Mouse (Mus musculus): ENCODE data around the gene Iffo2.

DNA sequence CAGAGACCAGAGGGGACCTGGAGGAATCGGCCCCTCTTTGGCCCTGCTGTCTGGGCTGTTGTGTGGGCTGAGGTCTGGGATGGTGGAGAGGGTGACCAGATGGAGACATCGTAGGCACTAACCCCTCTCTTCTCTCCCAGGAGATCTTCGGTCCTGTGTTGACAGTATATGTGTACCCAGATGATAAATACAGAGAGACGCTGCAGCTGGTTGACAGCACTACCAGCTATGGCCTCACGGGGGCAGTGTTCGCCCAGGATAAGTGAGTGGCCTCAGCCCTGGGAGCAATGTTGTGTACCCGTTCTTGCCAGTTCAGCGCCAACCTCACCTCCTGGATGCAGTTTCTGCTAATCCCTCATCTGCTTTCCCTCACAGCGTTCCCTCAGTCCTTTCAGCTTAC, 113.6 kb downstream of the Iffo2 start:
- TF ChIP-seq CTCF (IDR thresholded peaks at IDR 0.05; ENCODE audit: low read depth) (peak; percentile 91), EP300 (IDR thresholded peaks at IDR 0.05; ENCODE audit: low read depth) (no peak)
